Mouse (Mus musculus) spleen, adult 2 months (tissue): ENCODE results near the gene Polr1c. TPM values are rescaled to one million over a fixed set of nuclear protein-coding genes. Genes with fewer than 3 reads are reported as not detected.
A peak's percentile ranks its signal among the peaks of the same experiment; 100 is the strongest.

Source experiments
- DNase-seq, 2 experiments: peaks; one replicate each; pipeline versions ENCODE4 v3.0.0 to v3.0.0-alpha.2; 2012 to 2021; ENCODE audit warnings: low spot score in 2 of 2, low read depth in 1 of 2
- H3K27ac ChIP-seq: fragments of 200-500 bp; 2 replicates; pipeline ENCODE4 v1.5.1; 2012; ENCODE audit warnings: low read length, inconsistent platforms; ENCODE audit not compliant: insufficient read depth
- H3K27me3 ChIP-seq: fragments of 200-500 bp; 2 replicates; pipeline ENCODE4 v1.6.1; 2012; ENCODE audit warnings: mild to moderate bottlenecking, moderate library complexity, low read length, inconsistent platforms; ENCODE audit not compliant: control insufficient read depth, insufficient read depth
- H3K36me3 ChIP-seq: fragments of 200-500 bp; 2 replicates; pipeline ENCODE4 v1.6.1; 2012; ENCODE audit warnings: mild to moderate bottlenecking, low read length, inconsistent platforms; ENCODE audit not compliant: control insufficient read depth, insufficient read depth
- H3K4me1 ChIP-seq: fragments of 200-500 bp; 2 replicates; pipeline ENCODE4 v1.6.1; 2011; ENCODE audit warnings: inconsistent platforms; ENCODE audit not compliant: control insufficient read depth, insufficient read depth, insufficient read length
- H3K4me3 ChIP-seq: fragments of 200-500 bp; 2 replicates; pipeline ENCODE4 v1.5.1; 2011; ENCODE audit warnings: mild to moderate bottlenecking, inconsistent platforms; ENCODE audit not compliant: insufficient read depth, insufficient read length; ENCODE audit errors: extremely low read depth
- CTCF ChIP-seq: fragments of 200-500 bp; IDR thresholded peaks from 2 replicates; pipeline ENCODE4 v1.5.1; 2011; ENCODE audit warnings: mild to moderate bottlenecking, inconsistent platforms; ENCODE audit not compliant: insufficient read depth, insufficient read length, insufficient replicate concordance; ENCODE audit errors: extremely low read depth
- POLR2A ChIP-seq: fragments of 200-500 bp; IDR thresholded peaks from 2 replicates; pipeline ENCODE4 v1.6.1; 2011; ENCODE audit warnings: low read depth, low read length, inconsistent platforms
- WGBS: fragments of 180-500 bp; shearing (Covaris S2); methylation state at CpG from one replicate; pipeline ENCODE4 v1.1.7; 2018; 5-methylcytosine and 5-hydroxymethylcytosine counted together
- polyA plus RNA-seq: library from polyadenylated mRNA; depleted of rRNA; stranded (reverse); fragments of >200 nt; gene quantifications from 2 replicates; pipeline ENCODE4 v1.2.3, GENCODE M21; 2012

Gene Polr1c
- polyA plus RNA-seq, 1 experiment = 30.0 TPM

DNA sequence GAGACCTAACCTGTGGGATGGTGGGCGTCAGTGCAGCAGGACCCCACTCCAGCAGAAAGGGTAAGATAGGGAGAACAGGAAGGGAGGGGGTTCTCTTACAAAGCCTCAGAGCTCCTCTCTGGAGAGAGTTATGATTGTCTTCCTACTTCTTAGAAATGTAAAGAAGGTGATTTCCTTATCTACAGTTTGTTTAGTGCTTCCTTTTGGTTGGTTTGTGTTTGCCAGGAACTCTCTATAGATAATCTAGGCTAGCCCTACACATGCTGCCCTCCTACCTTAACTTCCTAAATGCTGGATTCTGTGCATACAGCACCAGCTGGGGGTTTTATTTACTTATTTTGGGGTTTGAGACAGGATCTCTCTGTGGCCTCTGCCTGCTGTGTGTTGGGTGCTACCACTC lies 11.8 kb downstream of the Polr1c start:
- DNase-seq = no peak
- Histone ChIP-seq H3K4me3 (no peak overlapping the region), H3K27ac (no peak overlapping the region), H3K4me1 (no peaks in the 10 kb centered on the region), H3K36me3 (peaks cover 35% of the 10 kb centered on the region), H3K27me3 (no peaks in the 10 kb centered on the region)
- TF ChIP-seq POLR2A = no peak
- no peak for TF ChIP-seq CTCF
- 91% methylated on average over 1 of the region's 1 CpGs for WGBS

DNA sequence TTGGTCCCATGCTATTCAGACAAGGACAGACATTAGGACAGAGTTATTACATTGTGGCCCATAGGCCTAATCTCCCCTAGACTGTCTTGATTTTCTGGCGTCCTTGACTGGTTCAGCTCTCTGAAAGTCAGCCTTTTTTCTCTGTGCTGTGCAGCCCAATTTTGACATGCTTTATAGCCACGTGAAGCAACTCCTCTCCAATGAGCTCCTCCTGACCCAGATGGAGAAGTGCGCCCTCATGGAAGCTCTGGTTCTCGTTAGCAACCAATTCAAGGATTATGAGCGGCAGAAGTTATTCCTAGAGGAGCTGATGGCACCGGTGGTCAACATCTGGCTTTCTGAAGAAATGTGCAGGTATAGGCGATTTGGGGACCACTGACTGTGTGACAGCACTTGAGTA lies 20.3 kb downstream of the Polr1c start:
- no peak for DNase-seq
- H3K36me3 ChIP-seq = peaks cover 52% of the 10 kb centered on the region

DNA sequence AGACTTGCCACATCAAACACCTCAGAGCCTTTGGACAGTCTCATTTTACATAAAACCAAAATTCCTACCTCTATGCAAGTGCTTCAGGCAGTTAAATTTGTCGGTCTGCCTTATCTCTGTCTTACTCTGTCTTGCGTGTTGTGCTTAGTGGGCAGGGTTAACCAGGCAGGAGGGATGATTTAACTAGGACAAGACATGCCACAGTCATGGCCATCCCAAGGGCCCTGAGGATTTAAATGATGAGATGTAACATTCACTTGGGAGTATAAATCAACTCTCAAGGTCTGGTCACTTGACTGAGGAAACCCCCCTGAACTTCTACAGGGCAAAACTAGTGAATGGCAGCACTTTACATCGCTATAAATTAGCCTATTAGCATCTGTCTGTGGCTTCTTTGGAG lies 26.3 kb downstream of the Polr1c start:
- DNase-seq = no peak
- WGBS = 91% methylated on average over 3 of the region's 3 CpGs

More for the DNA sequence above, 20.3 kb downstream of the Polr1c start:
- Histone ChIP-seq H3K4me3 (no peak overlapping the region), H3K27ac (no peak overlapping the region), H3K27me3 (no peaks in the 10 kb centered on the region), H3K4me1 (no peaks in the 10 kb centered on the region)
- TF ChIP-seq POLR2A (no peak), CTCF (no peak)
- 93% methylated on average over 7 of the region's 7 CpGs for WGBS

DNA sequence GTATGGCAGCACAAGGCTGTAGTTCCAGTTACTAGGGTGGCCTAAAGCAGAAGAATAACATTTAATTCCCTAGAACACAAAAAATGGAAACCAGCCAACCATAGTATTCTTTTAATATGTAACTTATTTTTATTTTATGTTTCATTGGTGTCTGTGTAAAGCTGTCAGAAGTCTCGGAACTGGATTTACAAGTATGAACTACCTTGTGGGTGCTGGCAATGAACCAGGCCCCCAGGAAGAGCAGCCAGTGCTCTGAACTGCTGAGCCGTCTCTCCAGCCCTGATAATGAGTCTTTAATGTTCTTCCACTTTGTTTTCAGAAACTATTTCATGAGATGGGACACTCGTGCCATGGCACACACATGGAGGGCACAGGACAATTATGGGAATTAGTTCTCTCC lies 37.3 kb downstream of the Polr1c start:
- 91% methylated on average over 3 of the region's 3 CpGs for WGBS
- no peaks in the 10 kb centered on the region for H3K4me1 ChIP-seq
- DNase-seq = no peak
- no peak overlapping the region for H3K4me3 ChIP-seq
- no peak overlapping the region for H3K27ac ChIP-seq
- peaks cover 30% of the 10 kb centered on the region for H3K36me3 ChIP-seq
- TF ChIP-seq CTCF = no peak
- TF ChIP-seq POLR2A = no peak
- H3K27me3 ChIP-seq = no peaks in the 10 kb centered on the region

More for the DNA sequence above, 26.3 kb downstream of the Polr1c start:
- Histone ChIP-seq H3K27ac (no peak overlapping the region), H3K27me3 (no peaks in the 10 kb centered on the region), H3K36me3 (peaks cover 54% of the 10 kb centered on the region), H3K4me3 (no peak overlapping the region), H3K4me1 (no peaks in the 10 kb centered on the region)
- TF ChIP-seq CTCF = no peak
- TF ChIP-seq POLR2A = no peak

GRCm38 (mm10) chr17:46206676-46207075 lies 41.2 kb downstream of the Polr1c start:
- Histone ChIP-seq H3K27me3 (no peaks in the 10 kb centered on the region), H3K27ac (no peak overlapping the region), H3K4me3 (no peak overlapping the region), H3K4me1 (peaks cover 3% of the 10 kb centered on the region; the same call in 1 of the 2 replicates), H3K36me3 (peaks cover 19% of the 10 kb centered on the region)
- DNase-seq = no peak
- no peak for TF ChIP-seq CTCF

GRCm38 (mm10) chr17:46203078-46203477 lies 44.8 kb downstream of the Polr1c start:
- no peak for DNase-seq
- WGBS = 1% methylated on average over 20 of the region's 20 CpGs
- peak overlapping the region; percentile 98 for H3K4me3 ChIP-seq
- no peaks in the 10 kb centered on the region for H3K27me3 ChIP-seq
- H3K4me1 ChIP-seq = peaks cover 5% of the 10 kb centered on the region; the same call in 1 of the 2 replicates
- peak overlapping the region; percentile 58 for H3K27ac ChIP-seq
- H3K36me3 ChIP-seq = peaks cover 6% of the 10 kb centered on the region; the same call in 1 of the 2 replicates
- TF ChIP-seq CTCF = no peak

- peak; percentile 85 to 90 for DNase-seq
- peak within 1 kb of the TSS; percentile 73 for H3K27ac ChIP-seq
- H3K4me1 ChIP-seq = peaks cover 5% of the 10 kb centered on the region; the same call in 1 of the 2 replicates
- TF ChIP-seq POLR2A = no peak; the same call in 1 of the 2 replicates
- TF ChIP-seq CTCF = no peak
- 1% methylated on average over 66 of the region's 66 CpGs for WGBS
- H3K4me3 ChIP-seq = peak within 1 kb of the TSS; percentile 98
- H3K36me3 ChIP-seq = peaks cover 6% of the 10 kb centered on the region
- H3K27me3 ChIP-seq = no peaks in the 10 kb centered on the region
These were observed 45.3 kb downstream of the Polr1c start, which contains the start of the genes Polh and Xpo5 for GRCm38 (mm10) chr17:46202421-46203071. Gene Polh, minus strand, starts transcription at chr17:46202645. Gene Xpo5, plus strand, starts transcription at chr17:46202782.
